Mouse (Mus musculus): ENCODE results near the gene Cst9.

Gene Cst9

DNA sequence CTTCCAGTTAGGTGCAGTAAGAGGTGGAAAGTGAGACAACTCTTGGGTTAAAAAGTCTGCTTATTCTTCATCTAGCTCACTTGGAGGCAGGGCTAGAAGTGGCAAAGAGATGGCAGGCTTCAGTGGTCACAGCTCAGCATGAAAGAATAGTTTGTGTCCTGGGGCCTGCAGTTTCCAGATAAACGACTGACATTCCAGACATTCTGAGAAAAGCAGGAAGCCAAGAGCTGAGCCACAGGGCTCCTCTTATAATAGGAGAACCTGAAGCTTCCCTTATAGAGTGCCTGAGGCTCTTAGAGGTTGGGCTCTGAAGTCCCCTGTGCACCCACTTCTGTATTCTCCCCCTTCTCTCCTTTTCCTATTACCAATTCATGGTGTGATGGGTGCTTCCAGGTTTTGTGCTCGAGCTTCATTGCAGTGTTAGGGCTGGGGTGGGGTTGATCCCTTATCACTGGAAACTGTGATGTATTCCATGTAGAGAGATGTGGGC, 43.7 kb downstream of the Cst9 start:
- DNase-seq = no peak

DNA sequence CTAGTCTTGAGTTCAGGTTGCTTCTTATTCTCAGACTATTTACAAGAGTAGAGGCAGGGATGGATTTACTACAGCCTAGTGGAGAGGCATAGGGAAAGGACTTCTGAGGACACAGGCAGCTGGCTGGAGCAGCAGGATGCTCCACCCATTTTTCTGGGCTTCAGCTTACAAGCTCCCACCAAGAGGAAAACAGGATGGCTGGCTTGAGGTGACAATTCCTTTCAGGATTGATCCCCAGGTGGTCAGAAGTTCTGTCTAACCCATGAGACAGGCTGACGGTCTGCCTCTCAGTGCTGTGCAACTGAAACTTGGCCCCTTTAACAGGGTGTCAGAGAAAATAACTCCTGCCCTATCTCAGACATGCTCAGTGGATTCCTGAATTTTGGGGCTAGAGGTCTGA, 44.3 kb downstream of the Cst9 start:
- DNase-seq = no peak

DNA sequence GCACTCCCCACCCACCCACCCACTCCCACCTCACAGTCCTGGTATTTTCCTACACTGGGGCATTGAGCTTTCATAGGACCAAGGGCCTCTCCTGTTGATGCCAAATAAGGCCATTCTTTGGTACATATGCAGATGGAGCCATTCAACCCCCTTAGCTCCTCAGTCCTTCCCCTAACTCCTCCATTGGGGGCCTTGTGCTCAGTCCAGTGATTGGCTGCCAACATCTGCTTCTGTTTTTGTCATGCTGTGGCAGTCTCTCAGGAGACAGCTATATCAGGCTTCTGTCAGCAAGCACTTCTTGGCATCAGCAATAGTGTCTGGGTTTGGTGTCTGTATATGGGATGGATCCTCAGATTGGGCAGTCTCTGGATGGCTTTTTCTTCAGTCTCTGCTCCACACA, 49.8 kb downstream of the Cst9 start:
- DNase-seq = no peak

All from cerebellum, adult 11-12 months (tissue).